Mouse (Mus musculus): ENCODE results near the gene Tesc.

The Tesc gene

DNA sequence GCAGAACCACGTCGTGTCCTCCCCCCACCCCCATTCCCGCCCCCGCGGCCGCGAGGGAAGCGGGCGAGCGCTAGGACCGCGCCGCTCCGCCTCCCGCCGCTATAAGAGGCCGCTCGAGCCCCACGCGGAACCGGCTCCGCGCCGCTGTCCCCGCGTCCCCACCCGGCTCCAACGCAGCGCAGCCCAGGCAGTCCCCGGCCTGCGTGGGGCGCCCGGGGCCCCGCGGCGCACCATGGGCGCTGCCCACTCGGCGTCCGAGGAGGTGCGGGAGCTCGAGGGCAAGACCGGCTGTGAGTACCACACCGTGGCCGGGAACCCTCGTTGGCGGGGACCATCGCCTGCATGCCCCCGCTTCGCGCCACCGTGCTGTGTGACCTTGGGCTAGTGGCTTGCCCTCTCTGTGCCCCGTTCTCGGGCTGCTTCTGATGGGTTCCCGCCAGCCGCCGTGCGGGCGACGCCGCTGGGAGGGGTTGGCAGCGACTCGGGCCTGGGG, at the start of gene Tesc:
Gene Tesc (plus strand): TSS at position 46 of the 493 bp plus-strand sequence.
- no peak for DNase-seq (ENCODE audit: low spot score in 2 of 2)

DNA sequence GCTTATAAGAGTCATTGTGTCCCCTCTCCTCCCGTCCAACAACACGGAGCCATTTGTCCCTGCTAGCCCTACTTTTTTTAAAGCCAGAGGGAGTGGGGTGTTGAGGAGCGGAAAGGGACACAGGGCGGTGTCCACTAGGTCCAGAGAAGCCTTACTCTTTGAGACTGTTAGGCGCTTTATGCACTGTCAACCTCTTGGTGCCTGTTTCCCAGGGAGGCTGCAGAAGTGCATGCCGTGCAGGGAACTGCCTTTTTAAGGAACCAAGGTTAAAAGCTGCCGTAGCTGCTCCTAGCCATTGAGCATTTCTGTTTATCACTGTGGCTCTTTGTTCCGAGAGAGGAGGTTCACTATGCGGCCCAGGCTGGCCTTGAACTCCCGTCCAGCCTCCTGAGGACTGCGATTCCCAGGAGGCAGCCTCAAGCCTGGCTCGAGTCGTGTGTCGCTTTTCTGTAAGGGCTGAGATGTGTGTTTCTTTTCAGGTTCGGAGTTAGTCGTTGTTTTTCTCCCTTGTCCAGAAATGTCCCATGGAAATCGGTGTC, 49.3 kb upstream of the Tesc start:
- DNase-seq (ENCODE audit: low spot score in 2 of 2): no peak

DNA sequence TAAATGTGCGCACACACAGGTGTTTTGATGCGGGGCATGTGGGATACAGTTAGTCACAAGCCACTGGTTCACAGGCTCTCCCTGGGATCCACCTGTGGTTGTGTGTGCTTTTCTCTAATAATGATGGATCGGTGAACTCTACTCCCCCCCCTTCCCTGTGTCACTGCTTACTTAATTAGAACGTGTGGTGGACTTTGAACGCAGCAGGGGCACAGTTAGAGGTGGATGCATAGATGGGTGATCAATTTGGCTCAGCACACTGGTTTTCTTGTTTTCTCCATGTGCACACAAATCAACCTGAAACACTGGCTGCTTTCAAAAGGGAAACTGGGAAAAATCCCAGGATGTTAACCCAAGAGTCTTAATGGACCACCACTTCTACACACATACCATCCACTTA, 48.5 kb upstream of the Tesc start:
- no peak for DNase-seq (ENCODE audit: low spot score in 2 of 2)

DNA sequence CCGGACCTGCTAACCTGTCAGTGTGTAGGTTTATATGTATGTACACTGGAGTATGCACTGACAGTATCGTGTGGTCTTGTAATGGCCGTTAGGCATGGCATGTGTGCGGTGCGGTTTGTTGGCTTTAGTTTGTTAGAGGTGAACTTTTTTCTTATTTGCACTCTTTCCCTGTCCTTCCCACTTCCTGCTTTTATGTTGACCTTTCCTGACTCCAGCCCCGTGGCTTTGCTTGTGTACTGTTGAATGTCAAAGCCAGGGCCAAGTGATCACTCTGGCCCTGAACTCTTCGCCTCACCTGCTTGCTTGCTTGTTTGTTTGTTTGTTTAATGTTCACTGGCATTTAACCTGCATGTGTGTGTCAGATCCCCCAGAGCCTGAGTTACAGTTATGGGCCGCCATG, 46.6 kb upstream of the Tesc start:
- DNase-seq (ENCODE audit: low spot score in 2 of 2): no peak

DNA sequence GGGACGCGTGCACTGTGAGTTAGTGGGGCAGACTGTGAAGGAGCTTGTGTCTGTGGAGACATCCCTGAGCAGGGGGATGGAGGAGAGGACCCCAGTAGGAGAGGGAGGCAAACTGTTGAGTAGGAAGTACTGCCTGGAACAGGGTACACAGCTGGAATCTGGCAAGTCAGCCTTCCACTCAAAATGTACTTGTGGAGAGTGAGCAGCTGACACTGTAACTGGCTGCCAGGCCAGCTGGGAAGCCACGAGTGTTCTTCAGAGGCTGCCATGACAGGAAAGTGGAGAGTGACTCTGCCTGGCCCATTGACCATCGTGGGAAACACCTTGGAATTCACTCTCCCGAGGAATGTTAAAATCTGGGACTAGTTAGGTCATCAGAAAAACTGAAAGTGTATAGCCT, 45.6 kb upstream of the Tesc start:
- no peak for DNase-seq (ENCODE audit: low spot score in 2 of 2)

DNA sequence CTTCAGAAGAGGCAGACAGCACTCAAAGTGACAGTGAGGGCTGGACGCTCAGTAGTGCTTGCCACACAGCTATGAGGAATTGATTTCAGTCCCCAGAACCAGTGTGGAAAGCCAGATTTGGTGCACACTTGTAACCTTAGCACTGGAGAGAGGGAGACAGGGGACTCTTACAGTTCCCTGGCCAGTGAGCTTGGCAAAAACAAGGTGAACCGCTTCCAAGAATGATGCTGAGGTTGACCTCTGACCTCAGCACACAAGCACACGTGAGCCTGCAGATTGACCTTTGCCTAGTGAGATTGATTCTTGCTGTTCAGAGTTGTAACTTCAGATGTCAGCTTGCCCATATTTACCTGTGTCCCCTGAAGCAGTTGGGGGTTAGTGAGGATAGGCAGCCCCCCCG, 41.2 kb upstream of the Tesc start:
- no peak for DNase-seq (ENCODE audit: low spot score in 2 of 2)

DNA sequence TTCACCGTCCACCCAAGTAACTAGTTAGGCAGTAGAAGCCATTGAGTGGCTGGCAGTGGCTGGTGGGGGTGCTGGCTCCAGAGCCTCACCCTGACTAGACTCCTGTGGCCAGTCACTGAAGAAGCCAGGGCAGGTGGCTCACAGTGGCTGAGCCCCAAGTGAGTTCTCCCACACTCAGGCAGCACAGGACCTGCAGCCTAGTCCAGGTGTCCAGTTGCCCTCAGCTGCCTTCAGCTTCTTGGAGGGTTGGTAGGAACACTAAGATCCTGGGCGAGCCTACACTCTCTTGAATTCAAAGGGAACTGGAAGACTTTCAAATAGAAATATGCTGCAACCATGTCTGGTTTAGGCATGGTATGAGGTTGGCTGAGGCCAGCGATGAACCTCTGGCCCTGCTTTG, 39.7 kb upstream of the Tesc start:
- no peak for DNase-seq (ENCODE audit: low spot score in 2 of 2)

DNA sequence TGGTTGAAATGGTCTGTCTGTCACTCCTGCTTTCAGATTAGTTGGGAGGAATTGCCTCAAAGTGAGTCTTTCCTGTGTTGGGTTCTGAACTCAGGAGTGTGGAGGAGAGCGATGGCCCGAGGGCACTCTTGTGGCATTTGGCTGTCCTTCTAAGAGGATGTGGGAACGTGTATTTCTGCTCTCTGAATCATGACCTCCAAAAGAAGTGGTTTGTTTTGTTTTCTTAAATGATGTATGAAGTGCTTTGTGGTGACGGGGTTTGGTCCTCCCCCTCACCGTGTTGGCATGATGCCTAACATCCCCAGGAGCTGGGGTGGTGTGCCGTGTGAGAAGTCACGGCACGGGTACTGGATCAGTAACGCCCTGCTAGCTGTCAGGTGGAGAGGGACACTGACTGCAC, 39.2 kb upstream of the Tesc start:
- no peak for DNase-seq (ENCODE audit: low spot score in 2 of 2)

DNA sequence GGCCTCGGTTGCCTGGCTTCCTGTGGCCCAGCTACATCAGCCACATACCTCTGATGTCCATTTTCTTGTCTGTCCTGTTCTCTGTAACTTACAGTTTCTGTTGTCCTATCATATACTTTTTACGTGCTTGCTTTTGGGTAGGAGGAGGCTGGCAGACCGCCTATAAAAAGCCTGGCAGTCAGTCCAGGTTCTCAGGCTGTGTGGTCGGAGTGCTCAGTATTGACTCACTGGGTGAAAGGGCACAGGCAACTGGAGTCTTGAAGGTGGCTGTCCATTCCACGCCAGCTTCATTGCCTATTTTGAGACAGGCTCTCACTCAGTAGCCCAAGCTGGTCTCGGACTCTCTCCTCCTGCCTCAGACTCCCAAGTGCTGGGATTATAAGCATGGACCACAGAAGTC, 37.8 kb upstream of the Tesc start:
- no peak for DNase-seq (ENCODE audit: low spot score in 2 of 2)

DNA sequence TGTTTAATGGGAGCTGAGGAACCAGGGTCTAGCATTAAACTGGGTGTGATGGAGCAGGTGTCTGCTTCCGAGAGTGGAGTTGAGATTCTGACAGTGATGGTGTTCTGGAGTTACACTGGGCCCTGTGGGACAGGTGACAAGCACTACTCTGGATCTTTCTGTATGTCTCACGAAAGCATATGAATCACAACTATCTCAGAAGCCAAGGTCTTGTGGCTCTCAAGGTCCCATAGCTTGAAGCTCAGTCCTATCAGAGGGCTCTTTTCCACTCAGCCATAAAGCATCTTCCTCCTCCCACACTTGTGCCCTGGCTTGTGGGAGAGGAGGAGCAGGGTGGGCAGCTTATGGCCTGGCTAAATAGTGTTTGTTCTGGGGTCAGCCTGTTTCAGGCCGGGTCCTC, 36.6 kb upstream of the Tesc start:
- no peak for DNase-seq (ENCODE audit: low spot score in 2 of 2)

DNA sequence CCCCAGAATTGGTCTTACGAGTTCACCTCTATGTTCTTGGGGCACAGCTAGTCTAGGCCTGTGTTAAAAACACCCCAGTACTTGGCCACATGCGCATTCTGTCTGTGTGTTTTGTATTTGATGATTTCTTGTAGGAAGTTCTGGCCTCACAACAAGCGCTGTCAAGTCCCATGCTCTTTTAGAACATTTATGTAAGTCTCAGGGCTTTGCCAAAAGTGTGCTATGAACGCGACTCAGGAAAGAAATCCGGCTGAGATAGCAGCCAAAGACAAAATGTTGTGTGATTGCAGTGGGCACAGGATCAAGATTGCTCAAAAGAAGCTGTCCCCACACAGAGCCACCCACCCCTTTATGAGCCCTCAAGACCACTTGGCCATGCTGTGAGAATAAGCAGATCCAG, 34.0 kb upstream of the Tesc start:
- DNase-seq (ENCODE audit: low spot score in 2 of 2): no peak

DNA sequence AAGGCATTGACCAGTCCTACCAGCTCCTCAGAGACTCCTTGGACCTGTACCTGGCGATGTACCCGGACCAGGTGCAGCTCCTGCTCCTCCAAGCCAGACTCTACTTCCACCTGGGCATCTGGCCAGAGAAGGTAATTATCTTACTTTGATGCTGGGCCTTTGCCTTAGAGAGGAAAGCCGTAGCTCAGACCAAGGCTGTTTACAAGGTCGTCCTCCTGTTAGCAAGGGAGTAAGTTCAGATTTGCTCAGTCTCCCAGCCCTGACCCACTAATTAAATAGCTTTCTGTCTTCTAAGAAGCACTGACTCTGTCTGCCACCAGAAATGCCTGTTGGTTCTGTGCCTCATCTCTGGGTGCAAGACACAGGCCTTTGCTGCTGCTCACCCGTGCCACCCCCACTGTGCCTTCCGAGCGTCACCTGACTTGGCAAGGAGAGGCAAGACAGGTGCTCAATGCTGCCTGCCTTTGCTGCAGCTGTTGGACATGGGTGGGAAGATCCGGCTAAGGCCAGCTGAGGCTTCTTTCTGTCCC, 32.1 kb upstream of the Tesc start:
- no peak for DNase-seq (ENCODE audit: low spot score in 2 of 2)

DNA sequence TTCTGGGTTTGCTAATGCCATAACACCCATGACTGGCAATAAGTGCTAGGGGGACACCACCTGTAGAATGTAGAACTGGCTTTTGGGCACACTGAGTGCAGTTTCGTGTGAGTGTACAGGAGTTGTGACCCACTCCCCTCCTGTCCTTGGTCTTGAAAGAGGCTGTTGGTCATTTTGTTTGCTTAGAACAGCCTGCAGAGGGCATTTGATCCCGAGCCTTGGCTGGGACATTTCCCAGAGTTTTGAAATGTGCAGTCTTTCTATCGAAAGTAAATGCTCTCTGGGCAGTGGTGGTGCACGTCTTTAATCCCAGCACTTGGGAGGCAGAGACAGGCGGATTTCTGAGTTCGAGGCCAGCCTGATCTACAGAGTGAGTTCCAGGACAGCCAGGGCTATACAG, 31.6 kb upstream of the Tesc start:
- DNase-seq (ENCODE audit: low spot score in 2 of 2): no peak

DNA sequence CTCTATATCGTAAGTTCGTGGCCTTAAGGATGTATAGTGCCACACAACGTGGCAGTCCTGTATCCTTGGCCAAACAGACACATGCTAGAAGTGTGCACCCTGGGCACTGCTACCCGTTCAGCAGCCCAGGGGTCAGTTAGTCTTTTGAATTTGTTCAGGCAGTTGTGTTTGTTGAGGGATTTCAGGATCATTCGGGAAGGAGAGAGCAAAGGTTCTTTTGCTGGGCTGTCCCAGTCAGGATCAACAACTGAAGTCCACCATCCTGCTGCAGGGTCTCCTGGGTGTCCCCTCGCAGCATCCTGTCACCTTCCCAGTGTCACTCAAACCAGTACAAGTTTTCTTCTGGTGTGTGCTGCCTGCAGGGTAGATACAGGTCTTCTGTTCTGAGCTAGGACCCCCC, 31.0 kb upstream of the Tesc start:
- no peak for DNase-seq (ENCODE audit: low spot score in 2 of 2)

DNA sequence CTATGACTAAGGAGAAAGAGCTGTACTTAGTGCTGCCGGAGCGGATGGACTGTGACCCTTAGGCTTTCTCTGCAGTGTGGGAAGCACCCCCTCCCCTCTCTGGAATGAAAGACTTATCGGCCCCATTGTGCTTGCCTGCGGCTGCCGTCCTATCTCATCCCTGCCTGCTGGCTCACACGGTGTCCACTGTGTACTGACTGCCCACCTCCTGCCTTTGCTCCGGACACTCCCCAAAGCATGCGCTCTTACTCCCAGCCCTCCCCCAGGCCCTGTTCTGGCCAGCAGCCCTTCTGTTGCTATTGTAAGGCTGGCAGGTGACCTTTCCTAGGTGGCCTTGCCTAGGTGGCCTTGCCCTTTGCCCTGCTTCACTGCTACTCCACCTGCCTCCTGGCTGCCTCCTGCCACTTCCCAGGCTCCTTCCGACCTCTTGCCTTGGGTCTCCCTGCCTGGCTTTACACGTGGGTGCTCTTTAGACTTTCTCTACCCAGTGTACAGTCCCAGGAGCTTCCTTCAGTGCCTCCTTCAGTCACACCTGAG, 30.0 kb upstream of the Tesc start:
- no peak for DNase-seq (ENCODE audit: low spot score in 2 of 2)

DNA sequence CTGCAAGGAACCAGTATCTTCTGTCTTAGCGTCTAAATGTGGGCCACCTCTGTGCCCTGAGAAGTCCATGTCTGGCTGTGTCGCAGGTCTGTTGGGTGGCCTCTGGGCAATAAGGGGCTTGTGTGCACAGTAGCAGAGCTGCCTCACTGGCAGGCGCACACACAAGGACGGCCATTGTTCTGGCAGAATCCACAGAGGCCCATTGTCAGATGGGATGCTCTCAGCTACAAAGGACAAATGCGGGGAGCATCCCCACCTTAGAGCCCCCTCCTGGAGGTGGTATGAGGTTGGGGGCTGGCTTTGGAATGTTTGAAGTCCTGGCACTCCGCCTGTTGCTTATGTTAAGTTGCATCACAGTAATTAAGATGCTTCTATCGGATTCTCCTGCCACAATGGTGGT, 28.5 kb upstream of the Tesc start:
- no peak for DNase-seq (ENCODE audit: low spot score in 2 of 2)

DNA sequence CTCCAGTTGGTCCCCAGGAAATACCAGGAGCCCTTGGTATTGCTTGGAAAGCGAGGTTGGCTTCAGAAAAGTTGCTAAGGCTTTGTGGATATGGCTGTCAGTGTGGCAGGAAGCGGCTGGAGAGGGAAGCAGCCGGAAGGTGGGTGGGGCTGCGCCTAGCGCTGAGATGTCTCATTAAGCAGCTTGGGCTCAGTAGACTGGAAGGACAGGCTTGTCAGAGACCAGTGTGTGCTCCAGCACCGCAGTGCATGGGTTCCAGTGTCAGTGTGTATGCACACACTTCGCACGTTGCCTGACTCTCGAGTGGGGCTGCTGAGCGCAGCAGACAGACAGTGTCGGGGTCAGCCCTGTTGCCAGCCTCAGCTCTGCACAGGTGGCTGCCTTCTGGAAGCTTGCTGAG, 28.0 kb upstream of the Tesc start:
- no peak for DNase-seq (ENCODE audit: low spot score in 2 of 2)

DNA sequence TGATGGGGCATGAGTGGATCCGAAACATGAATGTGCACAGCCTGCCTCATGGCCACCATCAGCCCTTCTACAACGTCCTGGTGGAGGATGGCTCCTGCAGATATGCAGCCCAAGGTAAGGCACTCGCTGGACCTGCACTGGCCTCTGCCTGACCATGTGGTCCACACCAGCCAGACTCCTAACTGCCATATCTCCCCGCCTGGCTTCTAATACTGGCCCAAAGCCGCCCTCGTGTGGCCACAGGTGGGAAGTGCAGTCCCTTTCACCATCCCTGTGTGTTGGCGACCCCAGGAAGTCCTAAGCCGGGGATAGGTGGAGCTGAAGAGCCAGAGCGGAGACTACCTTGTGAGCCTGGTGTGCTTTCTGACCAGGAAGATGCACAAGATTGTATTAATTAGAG, 25.5 kb upstream of the Tesc start:
- DNase-seq (ENCODE audit: low spot score in 2 of 2): peak in 1 of 2 experiments; percentile 45

DNA sequence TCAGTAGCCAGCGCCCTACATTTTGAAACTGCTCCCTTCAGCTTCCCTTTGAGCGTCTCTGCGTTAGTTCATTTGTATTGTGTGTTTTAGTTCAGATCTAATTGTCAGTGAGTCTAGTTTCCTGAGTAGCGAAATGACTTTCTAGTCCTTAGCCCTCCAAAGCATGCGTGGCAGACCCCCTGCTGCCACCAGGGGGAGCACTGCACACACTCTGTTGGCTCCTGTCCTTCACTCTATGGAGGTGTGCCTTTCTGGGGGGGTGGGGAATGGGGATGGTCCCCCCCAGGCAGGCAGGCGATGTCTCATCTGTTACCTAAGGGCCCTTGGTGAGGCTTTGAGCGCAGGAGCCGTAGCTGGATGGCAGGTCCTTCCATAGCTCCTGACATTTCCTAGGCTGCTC, 22.9 kb upstream of the Tesc start:
- peak in 1 of 2 experiments; percentile 41 for DNase-seq (ENCODE audit: low spot score in 2 of 2)

DNA sequence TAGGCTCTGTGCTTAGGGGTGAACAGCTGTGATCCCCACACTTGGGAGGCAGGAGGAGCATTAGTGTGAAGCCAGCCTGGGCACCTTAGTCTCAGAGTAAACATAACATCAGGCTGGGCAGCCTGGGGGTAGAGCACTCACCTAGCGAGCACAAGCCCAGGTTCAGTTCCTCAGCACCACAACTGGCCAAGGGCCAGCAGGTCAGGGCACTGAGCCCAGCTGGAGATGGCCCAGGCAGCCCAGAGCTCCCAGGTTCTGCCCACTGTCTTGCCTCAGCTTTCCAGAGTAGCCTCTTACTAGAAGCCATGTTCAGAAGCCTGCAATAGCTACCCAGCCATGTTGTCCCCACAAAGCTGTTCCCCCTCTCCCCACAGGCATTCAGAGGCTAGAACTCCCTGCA, 21.8 kb upstream of the Tesc start:
- no peak for DNase-seq (ENCODE audit: low spot score in 2 of 2)

DNA sequence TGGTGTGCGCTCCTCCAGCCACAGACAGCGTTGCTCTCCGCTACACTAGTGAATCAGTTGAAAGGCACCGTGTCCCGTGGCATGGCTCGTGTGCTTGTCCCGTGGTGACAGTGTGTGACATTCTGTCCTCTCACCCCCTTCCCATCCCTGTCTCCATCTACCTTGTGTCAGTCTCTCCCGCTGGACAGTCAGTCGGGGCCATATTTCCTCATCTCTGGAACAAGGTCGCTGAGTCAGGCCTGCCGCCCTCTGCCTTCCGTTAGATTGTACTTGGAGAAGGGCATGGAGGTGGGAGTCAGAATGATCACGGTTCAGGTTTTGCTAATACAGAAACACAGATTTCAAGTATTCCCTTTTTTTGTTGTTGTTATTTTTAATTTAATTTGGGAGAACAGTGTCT, 19.2 kb upstream of the Tesc start:
- DNase-seq (ENCODE audit: low spot score in 2 of 2): no peak

DNA sequence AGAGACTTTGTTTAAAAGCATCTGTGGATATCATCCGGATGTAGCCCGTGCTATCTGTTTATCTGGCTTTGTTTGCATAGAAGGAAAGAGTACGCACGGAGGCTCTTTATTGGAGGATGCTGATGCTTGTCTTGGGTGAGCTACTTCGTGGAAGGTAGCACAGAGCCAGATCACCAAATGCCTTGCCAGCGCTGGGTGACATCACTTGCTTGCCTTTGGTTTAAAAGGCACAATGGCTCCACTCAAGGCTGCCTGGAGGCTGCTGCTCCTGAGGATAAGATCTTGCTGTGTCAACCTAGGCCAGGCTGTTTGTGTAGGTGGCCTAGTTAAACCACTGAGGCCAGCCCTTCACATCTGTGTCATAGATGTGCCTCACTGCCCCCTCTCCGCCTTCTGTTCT, 16.7 kb upstream of the Tesc start:
- DNase-seq (ENCODE audit: low spot score in 2 of 2): no peak

DNA sequence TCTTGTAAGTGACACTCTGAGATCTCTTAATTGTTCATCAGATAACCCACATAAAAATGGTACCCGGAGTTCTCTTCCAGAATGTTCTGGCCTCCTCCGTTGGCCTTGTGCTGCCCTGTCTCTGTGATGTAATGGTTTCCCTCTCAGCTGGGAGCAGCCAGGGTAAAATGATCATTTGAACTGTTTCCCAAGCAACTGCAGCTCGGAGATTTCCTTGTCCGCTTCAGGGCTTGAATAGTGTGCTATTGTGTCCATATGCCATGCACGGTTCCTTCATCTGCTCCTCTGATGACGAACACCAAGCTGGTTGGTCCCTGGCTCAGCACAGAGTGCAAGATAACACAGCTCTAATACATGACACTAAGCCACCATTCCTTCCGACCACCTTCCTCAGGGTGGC, 15.7 kb upstream of the Tesc start:
- no peak for DNase-seq (ENCODE audit: low spot score in 2 of 2)

DNA sequence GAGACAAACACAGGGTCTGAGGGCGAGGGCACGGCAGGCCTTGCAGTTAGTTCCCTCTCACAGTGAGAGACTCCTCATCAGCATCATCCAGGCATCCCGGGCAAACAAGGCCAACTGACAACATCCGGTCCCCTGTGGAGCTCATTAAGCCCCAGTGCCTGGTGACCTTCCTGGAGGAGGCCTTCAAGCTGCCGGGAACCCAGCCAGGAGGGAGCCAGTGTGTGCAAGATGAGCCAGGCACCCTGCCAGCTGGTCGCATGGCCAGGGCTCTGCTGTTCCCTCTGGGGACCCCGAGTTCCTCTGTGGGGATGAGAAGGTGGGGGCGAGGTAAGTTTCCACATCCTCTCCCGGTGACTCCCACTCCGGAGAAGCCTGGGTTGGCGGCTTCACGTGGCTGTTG, 12.5 kb upstream of the Tesc start:
- DNase-seq (ENCODE audit: low spot score in 2 of 2): no peak

Data from spleen, postnatal 14 days (tissue).